Mouse (Mus musculus) MN1 (cell line): ENCODE data around the gene Ssh1.

Source experiments
- DNase-seq: peaks from one replicate; pipeline ENCODE4 v3.0.0-alpha.2; 2016; ENCODE audit warnings: low spot score

The Ssh1 gene

DNA sequence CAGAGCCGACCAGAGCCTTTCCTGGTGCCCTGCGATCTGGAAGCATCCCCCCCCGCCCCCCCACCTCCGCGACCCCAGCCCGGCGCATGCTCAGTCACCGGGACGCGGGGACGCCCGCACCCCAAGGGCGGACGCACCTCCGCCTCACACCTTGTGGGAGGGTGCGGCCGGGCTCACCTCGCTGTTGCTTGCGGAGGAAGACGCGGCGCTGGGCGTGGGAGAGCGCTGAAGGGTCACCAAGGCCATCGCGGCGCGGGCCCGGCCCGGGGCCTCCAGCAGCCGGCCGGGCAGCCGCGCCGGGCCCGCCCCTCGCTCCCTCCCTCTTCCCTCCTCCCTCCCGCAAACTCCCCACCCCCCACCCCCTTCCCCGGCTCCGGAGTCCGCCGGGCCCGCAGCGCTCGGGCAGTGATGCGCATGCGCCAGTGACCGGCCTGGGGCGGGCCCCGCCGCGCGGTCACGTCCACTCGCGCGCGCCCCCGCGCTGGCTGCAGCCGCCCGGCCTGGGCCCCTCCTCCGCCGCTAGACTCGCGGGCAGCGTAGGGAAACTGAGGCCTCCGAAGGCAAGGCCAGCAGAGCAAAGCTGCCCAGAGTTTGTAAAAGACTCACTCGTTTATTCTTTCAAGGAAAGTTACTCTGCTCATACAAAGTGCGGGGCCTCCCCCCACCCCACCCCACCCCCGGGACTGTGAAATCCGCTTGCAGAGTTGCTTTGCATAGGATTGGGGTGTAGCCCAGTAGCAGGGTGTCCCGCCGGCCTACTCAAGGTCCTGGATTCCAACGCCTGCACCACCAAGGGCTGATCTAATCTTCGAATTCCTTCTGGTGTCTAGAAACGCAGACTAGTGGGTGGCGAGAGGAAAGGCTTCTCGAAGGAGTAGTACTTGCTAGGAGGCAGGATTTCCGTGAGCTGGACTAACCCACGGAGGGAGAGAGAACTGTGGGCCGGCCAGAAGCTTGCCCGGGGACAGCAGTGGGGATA, at the start of gene Ssh1:
Ssh1 (minus strand) TSS at position 408 of the 979 bp plus-strand sequence.
- peak; percentile 87 for DNase-seq

DNA sequence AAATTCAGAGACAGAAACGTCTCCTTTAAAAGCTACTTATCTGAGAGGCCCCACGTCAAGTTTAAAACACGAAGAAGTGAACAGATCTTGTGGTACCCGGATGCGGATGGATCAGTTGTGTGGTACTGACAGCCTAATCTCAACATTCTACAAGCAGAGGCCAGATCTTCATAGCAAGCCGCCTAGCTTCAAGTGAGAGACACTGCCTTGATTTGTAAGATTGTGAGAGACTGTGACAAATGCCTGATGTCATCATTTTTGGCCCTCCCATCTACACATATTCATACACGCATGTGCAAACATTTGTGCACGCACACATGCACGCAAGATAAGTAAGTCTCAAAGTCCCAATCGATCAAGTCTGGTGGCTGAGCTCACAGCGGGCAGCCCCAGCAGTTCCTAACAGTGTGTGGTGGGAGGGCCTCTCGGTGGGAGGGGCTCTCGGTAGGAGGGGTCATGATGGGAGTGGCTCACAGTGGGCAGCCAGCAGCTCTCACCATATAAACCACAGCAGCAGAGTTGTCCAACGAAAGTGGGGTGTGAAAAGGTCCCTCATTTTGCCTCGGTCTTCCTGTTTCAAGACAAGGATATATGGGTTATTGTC, 47.7 kb upstream of the Ssh1 start:
- DNase-seq: no peak

DNA sequence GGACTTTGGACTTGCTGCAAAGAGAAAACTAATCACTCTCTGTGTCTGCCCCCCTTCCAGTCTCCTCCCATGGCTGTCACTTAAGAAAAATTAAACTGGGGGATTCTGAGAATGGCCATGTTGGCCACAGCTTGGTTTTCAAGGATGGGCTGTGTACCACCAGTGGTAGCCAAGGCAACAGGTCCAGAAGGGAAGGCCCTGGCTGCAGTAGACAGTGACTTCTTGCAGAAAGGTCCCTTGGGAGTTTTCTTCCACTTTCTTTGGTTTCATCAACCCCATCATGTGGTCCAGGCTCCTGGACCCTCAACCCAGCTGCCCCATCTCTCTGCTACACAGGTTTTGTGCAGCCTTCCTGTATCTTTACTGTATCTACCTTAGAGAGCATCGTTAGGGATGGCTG, 47.2 kb upstream of the Ssh1 start:
- no peak for DNase-seq

DNA sequence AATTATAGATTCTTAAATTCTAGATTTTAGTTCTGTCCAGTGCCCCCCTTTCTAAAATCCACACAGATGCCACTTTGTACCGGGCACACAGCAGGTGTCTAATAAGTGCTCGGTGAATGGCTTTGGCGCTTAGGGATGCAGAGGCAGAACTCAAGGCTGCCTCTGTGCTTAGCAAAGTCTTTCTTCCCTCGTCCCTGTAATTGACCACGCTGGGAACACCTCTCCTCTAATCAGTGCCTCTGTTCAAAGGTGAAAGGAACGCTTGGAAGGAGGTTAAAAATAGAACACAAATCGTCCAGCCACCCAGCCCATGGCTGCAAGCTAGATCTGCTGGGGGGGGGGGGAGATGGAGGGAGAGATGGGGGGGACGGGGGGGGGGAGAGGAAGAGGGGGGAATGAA, 46.8 kb upstream of the Ssh1 start:
- DNase-seq: no peak

DNA sequence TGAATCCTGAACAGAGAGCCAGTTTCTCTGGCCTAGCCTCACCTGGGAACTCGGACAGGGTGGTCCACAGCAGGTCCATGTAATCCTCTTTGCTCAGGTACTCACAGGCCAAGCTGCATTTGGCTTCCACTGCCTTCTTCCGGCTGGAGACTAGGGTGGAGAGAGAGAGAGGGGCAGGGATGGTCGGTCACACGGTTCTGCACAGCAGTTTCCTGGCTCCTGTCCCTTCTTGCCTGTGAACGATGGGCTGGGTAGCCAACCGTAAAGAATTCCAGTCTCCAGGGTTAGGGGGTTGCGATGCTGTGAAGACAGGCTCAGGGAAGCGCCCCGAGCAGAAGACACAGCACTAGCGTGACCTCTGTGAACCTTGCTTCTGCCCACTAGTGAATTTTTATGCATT, 41.4 kb upstream of the Ssh1 start:
- DNase-seq: no peak

DNA sequence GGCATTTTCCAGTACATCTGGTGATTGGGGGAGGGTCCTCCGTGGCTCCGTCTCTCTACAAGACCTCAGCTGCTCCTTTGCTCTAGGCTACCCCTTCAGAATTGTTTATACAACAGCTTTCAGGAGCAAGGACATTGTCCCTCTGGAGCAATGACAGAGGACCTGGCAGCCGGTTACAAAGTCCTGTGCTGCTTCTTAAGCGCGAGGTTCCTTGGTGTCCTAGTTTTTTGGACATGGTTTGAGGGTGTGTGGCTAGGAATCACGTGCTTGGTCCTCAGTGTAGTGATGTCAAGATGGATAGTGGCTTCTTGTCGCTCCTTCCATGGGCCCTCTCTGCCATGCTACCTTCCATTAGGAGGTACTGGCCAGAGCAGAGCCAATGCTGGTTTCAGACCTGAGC, 40.7 kb upstream of the Ssh1 start:
- DNase-seq: no peak

DNA sequence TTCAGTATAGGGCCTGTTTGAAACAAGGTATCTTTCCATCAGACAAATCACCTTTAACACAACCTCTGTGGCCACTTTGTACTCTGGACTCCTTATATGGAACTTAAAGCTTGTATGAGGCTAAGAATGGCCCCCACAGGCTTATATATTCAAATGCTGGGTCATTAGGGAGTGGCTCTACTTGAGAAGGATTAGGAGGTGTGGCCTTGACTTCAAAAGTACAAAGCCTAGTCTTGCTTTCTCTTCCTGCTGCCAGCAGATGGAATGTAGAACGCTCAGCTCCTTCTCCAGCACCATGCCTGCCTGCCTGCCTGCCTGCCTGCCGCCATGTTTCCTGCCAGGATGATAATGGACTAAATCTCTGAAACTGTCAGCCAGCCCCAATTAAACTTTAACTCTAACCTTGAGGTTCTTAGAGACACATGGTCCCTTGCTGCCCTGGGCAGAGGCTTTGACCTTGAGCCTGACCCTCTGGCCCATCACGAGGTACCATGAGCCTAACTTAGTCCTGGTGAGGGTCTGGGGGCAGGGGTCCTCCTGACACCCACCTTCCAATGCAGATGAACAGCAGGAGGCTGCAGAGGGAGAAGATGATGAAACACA, 38.6 kb upstream of the Ssh1 start:
- DNase-seq: no peak

DNA sequence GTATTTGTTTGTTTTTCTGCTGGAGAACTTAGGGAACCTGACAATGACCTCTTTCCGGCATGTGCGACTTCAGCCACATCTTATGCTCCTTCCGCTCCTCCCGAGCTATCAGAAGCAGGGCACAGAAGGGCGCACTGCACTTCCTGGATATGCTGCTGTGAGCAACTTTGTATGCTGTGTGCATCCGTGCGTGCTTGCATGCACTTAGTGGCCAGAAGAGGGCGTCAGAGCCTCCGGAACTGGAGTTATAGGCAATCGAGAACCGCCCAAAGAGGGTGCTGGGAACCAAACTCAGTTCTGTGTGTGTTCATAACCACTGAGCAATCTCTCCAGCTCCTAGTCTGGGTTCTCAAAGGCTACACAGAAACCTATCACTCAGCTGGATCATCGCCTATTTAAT, 37.0 kb upstream of the Ssh1 start:
- no peak for DNase-seq

DNA sequence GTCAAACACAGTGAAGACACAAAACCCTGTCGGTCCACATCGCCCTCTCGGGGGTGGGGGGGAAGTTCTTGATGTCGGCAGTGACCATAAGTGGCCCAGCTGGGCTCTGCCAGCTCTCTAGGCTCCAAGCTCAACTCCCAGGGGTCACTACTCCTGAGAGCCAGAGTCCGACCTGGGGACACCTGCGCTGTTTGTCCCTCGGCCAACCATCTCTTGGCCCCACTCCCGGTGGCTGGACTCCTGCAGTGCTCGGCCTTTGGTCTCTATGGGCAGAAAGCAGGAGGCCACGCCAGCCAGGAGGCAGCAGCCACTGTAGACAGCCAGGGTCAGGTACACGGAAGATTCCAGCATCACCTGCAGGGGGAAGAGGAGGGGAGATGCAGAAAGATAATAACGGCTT, 34.4 kb upstream of the Ssh1 start:
- no peak for DNase-seq

DNA sequence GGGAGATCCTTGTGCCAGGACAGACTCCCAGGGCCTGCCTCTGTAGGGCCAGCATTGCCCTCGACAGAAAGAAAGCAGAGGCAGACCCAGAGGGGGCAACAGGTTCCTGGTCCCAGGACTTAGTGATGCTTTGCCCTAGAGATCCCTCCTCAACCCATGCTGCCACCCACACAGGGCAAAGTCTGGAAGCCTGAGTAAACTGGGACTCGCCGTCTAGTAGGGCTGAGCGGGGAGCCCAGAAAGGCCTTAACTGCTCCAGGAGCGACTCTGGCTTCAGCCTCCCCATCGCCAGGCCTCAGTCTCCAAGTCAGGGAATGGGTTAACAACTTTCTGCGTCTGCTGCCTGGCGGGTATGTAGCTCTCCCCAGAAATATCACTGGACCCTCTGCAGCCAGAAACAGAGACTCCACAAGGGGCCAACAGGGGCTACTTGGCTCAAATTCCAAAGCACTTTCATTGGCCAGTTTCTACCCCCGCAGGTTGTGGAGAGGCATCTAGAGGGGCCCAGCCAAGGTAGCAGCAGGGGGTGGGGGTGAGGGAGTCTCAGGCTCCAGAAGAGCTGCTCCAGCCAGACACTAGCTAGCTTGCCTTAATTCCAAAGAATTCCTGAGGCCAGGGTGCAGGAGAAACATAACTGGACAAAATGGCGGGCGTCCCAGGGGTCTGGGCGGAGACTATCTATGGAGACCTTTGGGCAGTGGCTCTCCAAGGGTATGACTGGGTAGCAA, 33.7 kb upstream of the Ssh1 start:
- DNase-seq: no peak

DNA sequence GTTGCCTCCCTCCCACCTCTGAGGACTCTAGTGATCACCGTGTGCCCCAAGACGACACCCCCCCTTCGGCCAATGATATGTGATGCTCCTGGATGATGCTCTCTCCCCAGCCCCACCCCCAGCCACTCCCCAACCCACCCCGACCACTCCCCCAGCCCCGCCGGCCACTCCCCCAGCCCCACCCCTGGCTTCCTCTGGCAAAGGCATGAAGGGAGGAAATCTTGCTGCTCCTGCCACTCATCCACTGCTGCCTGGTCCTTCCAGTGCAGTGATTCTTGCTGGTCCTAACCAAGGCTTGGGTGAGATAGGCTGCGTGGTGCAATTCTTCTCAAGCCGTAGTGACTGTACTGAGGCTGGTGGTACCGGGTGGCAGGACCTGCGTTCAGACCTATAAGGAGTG, 31.2 kb upstream of the Ssh1 start:
- no peak for DNase-seq

DNA sequence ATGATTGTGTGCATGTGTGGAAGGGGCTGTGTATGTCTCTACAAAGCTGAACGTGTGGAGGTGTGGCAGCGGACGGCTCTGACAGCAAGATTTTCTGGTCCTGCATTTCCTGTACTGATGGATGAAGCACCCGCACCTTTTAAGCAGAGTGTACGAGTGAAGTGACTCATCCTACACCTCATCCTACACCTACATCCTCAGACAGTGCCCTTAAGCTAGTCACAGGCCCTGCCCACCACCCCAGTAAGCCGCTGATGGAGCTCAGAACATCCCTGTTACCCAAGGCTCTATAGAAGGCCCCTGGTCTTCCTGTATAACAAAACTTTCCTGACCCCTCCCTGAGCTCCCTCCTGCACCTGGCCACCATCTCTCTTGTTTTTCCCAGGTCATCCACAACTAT, 30.7 kb upstream of the Ssh1 start:
- no peak for DNase-seq

DNA sequence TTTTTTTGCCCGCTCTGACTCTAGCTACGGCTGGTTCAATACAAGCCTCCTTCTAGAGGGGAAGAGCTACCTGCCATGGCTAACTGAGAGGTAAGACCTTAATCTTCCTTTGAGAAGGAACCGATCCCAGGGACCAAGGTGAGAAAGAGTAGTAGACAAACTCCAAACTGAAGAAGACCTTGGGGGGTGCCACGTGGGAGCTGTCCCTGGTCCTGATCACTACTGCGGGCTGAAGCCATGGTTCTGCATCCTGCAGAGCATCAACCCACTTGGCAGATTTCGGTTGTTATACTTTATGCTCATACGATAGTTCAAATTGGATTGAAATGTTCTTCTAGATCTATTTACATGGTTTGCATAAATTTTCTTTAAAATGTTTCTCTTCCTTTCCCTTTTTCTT, 21.4 kb upstream of the Ssh1 start:
- no peak for DNase-seq

DNA sequence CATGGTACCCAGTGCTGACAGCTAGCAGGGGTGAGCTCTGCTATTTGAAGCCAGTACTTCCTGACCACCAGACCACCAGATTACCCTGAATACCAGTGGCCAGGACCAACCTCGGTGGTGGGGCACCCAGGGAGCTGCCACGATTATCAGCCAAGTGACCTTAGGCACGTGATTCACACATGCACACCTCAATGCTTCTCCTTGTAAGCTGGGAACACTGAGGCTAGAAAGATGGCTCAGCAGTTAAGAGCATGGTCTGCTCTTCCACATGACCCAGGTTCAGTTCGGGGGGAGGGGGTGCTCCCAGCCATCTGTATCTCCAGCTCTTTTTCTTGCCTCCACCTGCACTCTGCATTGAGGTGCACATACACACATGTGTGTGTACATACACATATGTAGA, 15.4 kb upstream of the Ssh1 start:
- DNase-seq: no peak

DNA sequence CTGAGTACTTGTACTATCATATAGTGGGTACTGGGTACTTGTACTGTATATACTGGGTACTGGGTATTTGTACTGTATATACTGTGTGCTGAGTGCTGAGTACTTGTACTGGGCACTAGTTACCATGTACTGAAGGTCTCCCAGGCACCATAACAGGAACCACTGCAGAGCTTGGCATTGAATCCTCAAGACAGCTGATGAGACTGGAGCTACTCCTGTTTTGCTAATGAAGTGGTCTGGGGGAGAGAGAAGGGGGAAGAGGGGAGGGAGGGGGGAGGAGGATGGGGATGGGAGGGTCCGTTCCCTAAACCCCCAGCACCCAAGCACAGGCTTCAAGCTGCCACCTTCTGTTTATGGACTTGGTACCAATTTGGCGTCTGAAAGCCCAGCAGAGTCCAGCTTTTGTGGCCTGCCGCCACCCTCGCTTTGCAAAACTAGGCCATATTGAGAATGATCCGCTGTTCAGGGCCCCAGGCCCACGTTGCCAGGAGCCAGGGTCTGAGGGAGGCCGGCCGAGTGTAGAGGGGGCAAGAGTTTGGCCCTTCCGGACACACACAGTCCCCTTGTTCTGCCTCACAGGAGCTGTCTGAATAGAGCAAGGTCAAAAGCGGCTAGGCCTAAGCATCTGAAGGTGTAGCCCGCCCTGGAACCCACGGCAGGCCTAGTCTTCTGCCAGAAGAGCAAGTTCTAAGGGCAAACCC, 14.2 kb upstream of the Ssh1 start:
- no peak for DNase-seq

DNA sequence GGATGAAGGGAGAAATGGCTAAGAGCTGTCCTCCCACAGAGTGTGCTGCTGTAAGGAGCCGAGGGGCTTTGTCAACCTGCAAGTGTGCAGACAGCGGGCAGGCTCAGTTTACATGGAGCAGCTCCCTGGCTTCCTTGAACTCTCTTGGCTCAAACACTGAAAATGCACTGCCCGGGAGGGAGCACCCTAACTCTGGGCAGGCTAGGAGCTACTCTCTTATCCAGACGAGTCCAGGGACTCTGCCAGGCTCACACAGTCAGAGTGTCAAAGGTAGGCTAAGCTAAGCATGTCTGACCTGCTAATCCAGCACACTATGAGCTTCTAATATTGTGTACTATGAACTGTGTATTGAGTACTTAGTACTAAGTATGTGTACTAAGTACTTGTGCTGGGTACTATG, 13.3 kb upstream of the Ssh1 start:
- DNase-seq: no peak

DNA sequence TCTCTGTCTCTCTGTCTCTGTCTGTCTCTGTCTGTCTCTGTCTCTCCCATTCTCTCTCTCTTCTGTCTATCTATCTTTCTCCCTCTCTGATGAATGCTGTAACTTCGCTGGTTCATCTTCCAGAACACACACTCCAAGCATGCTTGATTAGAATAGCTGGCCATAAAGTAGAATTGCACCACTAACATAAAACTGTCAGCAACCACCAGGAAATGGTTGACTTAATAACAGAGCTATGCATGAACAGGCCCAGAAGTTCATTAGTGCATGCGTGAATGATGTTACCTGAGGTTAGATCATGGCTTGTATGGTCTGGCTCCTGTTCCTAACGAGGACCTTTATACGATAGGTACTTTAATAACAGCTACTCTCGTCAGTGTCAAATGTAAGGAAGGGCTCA, 11.4 kb upstream of the Ssh1 start:
- no peak for DNase-seq

DNA sequence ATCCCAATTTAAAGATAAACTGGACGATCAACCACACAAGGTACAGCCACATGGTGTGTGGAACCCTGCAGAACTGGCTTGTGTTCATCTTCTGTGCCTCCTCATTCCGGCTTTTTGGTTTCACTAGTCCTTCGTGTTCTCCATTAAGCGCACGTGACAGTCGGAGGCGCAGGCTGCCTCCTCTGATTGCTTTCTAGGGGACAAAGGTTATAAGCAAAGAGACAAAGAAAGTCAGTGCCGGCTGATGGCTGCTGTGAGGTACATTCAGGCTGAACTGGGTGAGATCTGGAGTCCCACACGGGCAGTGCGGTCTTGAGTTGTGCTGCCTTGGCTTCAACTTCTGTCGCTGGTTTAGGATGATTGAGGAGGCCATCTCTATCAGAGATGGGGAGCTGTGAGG, 10.9 kb upstream of the Ssh1 start:
- no peak for DNase-seq

DNA sequence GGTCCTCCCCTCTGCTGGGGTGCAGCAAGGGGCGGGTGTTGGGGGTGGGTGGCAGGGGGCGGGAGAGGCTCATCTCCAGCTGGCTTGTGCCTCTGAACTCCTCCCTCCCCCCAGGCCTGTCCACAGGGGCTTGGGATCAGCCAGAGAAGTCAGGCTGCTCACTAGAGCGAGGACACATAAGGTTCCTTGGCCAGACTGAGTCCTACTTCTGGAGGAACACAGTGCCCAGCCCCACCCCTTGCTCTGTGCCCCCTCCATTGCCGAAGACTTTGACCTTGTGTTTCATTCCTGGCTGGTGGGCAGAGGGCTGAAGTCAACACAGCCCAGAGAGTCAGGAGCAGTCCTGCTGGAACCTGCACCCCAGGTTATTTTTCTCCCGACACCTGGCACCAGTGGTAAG, 9.8 kb upstream of the Ssh1 start, which contains the start of gene Dao:
Dao (plus strand) TSS at position 162 of the 400 bp plus-strand sequence.
- no peak for DNase-seq

DNA sequence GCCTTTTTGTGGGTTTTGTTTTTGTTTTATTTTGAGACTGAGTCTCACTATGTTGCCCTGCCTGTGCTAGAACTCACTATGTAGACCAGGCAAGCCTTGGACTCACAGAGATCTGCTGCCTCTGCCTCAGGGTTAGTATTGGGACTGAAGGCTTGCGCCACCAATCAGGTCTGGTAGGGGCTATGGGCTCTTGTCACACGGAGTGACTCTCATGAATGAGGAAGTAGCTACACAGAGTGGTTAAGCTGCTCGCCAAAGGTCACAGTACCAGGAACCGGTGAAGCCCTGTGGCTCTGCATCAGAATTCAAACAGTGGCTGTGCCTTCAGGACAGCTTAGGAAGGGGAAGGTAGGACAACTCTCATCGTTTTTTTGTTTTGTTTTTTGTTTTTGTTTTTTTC, 5.7 kb upstream of the Ssh1 start:
- no peak for DNase-seq

DNA sequence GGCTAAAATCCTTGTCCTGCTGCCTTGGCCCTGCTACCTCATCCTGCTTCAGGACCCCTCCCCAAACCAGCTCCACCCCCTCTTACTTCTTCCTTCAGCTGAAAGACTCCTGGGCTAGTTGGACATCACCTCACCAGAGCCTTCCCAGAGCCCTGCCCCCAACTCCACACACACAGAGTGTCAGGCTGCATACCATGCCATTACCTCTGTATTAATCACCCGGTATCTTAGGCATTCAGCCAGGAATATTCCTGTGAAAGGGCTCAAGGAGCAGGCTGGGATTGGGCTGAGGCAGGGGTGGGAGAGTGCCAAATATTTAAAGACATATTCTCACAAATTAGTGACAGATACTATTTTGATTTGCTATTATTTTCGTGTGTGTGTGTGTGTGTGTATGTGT, 2.8 kb upstream of the Ssh1 start:
- peak; percentile 55 for DNase-seq

DNA sequence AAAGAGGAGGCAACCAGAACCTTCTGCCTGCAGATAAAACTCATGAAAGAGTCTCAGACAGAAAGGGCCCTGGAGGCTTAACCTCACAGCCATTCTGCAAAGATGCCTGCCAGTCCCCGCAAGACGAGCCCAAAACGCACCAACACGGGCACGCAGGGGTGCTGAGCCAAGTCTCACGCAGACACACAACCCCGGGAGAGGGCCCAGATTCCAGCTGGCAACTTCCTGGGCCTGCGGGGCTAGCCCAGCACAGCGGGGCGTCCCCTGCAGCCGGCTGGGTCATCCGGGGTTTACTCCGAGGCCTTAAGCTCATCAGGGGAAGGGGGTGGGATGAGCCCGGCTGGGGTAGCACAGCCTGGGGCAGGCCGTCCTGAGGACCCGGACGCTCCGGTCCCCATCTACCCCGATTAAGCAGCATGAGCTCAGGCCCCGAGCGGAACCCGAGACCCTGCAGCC, 635 bp downstream of the Ssh1 start:
- DNase-seq: peak; percentile 72
